Mouse (Mus musculus): ENCODE results near the gene Cacnb4. TPM values are rescaled to one million over a fixed set of nuclear protein-coding genes. Genes with fewer than 3 reads are reported as not detected.

The Cacnb4 gene
- polyA plus RNA-seq (2015; fragmentation: Illumina TruSeq; extraction: RNeasy Lipid Tissue Mini Kit (QIAGEN cat#74804); ENCODE audit: low read depth, low replicate concordance) = 142 TPM

DNA sequence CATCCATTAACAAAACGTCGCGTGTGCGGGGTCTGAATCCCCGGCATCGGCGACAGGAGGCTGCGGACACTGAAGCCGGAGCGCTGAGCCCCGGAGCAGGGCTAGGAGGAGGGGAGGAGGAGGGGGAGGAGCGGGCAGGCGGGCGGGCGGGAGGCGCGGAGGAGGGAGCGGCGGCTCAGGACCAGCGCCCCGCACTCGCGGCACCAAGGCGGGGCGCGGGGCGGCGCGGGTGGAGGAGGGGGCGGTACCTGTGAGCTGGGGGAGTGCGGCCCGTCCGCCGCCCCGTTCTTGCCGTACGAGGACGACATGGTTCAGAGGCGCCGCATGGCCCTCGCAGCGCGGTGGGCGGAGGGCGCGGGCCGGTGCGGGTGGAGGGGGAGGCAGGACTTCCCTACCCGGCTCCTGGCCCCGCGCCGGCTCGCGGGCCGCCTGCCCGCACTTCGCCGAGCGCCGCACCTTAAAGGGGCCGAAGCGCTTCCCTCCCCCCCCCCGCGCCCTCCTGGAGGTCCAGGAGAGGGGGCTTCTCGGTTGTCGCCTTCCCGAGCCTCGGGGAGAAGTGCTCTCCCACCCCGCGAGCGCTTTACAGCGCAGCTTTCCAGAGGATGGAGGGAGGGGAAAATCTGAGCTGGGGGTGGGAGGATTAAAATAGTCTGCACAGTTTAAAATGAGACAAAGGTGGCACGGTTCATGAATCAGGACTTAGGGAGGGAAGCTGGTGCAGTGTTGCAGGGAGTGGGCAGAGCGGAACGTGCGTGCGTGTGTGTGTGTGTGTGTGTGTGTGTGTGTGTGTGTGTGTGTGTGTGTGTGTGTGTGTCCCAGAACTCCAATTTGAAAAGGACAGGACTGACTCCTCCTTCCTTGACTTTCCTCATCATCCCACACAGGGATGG, at the start of gene Cacnb4:
Gene Cacnb4, minus strand, starts transcription at position 809 of the 890 bp plus-strand sequence.

DNA sequence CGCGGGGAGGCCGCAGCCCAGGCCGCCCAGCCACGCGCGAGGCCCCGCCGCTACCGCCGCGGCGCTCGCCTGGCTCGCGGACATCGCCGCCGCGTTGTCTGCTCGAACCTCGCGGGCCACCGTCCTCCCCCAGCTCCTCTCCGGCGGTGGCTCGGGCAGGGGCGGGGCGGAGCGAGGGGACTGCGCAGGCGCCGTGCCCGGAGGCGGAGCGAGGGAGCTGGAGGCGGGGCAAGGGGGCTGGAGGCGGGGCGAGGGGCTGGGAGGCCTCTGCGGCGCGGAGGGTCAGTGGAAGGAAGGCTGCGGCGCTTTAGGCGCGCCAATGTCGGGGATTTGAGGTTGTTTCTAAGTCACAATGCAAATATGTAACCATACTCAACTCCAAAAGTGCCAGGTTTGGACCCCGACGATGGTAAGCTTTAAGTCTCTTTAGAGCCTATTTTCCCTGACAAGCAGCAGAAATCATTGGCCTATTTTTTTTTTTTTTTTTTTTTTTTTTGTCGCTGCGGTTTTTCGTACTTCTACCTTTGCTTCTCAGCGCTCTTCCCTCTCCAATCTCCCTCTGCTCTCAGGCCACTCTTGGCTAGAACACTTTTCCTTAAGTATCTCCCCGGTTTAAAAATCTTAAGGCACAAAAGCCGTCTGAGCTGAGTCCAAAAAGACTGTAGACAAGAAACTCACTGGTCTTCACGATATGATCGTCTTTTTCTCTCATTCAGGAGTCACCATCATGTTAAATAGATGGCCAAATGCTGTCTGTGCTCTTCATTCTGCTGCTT, 251.7 kb downstream of the Cacnb4 start, which contains the start of gene Arl5a:
Gene Arl5a, minus strand, starts transcription at position 155 of the 776 bp plus-strand sequence.

DNA sequence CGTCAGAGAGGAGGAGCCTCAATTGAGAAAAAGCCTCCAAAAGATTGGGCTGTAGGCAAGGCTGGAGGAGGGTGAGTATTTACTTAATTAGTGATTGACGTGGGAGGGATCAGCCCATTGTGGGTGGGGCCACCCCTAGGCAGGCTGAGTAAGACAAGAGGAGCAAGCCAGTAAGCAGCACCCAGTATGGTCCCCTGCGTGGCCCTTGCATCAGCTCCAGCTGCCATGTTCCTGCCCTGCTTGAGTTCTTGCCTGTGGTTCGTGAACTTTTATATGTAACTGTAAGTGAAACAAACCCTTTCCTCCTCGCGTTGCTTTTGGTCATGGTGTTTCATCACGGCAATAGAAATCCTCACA, 298.2 kb downstream of the Cacnb4 start, which contains the start of gene Neb:
Gene Neb, minus strand, starts transcription at position 27 of the 357 bp plus-strand sequence.

Other genes starting within 250 kb of the Cacnb4 start
- 15.3 TPM for gene Stam2, start 65.5 kb upstream of the Cacnb4 start, polyA plus RNA-seq (2015; fragmentation: Illumina TruSeq; extraction: RNeasy Lipid Tissue Mini Kit (QIAGEN cat#74804); ENCODE audit: low read depth, low replicate concordance)
- gene Fmnl2, start 181.0 kb upstream of the Cacnb4 start, polyA plus RNA-seq (2015; fragmentation: Illumina TruSeq; extraction: RNeasy Lipid Tissue Mini Kit (QIAGEN cat#74804); ENCODE audit: low read depth, low replicate concordance) = 25.2 TPM